In genomic region chr10:103194655-103195328, GRCm38 (mm10) we compare ENCODE assay signal across 9 mouse cellular contexts. TPM values are rescaled to one million over a fixed set of nuclear protein-coding genes. Genes with fewer than 3 reads are reported as not detected.
DNase-seq lines count a peak whose midpoint lies in the region; ATAC-seq and TF ChIP-seq lines count a peak whose summit lies in the region.
"Had no signal": no experiment of that assay in that cellular context is flagged by ENCODE, and none has a peak within 500 bp of the region (broad histone marks: within the 10 kb centered on the region; RNA-seq: fewer than 3 reads in every experiment).

No protein-coding gene starts in this region.

- peak; percentile 17 to 53 for DNase-seq in cerebellum, postnatal 10 days
- no peak for DNase-seq in cerebellum, postnatal 36 days
- peak; percentile 65 for DNase-seq in lung, postnatal 0 days (ENCODE audit: low spot score)
- no peak for DNase-seq in lung, postnatal 4 days
- DNase-seq in spleen, postnatal 4 days (ENCODE audit: low spot score in 2 of 2), result no peak

- H3K27me3 ChIP-seq in lung, postnatal 0 days (replicated peaks; ENCODE audit: insufficient read depth, low read length), result no peaks in the 10 kb centered on the region
- no peaks in the 10 kb centered on the region for H3K27me3 ChIP-seq in forebrain, embryonic 16.5 days (replicated peaks; ENCODE audit: control insufficient read depth, insufficient read depth, low read length)
- no peaks in the 10 kb centered on the region for H3K27me3 ChIP-seq in neural tube, embryonic 15.5 days (replicated peaks)
- H3K27me3 ChIP-seq in liver, embryonic 12.5 days (replicated peaks), result no peaks in the 10 kb centered on the region

- 36% methylated on average over 4 of the region's 4 CpGs for WGBS in lung, postnatal 0 days
- 29% methylated on average over 4 of the region's 4 CpGs for whole genome bisulfite sequencing in forebrain, embryonic 16.5 days
- 54% methylated on average over 4 of the region's 4 CpGs for WGBS in neural tube, embryonic 15.5 days
- 43% methylated on average over 4 of the region's 4 CpGs for WGBS in liver, embryonic 12.5 days (ENCODE audit: insufficient replicate concordance)

- H3K4me3 ChIP-seq in lung, postnatal 0 days (ENCODE audit: low read depth, low read length), result no peak overlapping the region
- H3K4me3 ChIP-seq in forebrain, embryonic 16.5 days (replicated peaks; ENCODE audit: low read length), result no peak overlapping the region
- H3K4me3 ChIP-seq in neural tube, embryonic 15.5 days (replicated peaks), result no peak overlapping the region
- no peak overlapping the region for H3K4me3 ChIP-seq in liver, embryonic 12.5 days

- H3K36me3 ChIP-seq in lung, postnatal 0 days (ENCODE audit: insufficient read depth, low read length), result no peaks in the 10 kb centered on the region
- H3K36me3 ChIP-seq in forebrain, embryonic 16.5 days (ENCODE audit: control insufficient read depth, insufficient read depth), result no peaks in the 10 kb centered on the region
- H3K36me3 ChIP-seq in neural tube, embryonic 15.5 days, result no peaks in the 10 kb centered on the region
- no peaks in the 10 kb centered on the region for H3K36me3 ChIP-seq in liver, embryonic 12.5 days

- H3K9ac ChIP-seq in lung, postnatal 0 days (replicated peaks; ENCODE audit: low read depth), result no peak overlapping the region
- H3K9ac ChIP-seq in forebrain, embryonic 16.5 days (replicated peaks; ENCODE audit: low read depth, low read length), result no peak overlapping the region
- no peak overlapping the region for H3K9ac ChIP-seq in neural tube, embryonic 15.5 days (replicated peaks)
- no peak overlapping the region for H3K9ac ChIP-seq in liver, embryonic 12.5 days

- no peak for TF ChIP-seq EP300 in lung, postnatal 0 days (IDR thresholded peaks at IDR 0.05)

- H3K4me1 ChIP-seq in lung, postnatal 0 days (ENCODE audit: insufficient read depth, low read depth, low read length), result no peaks in the 10 kb centered on the region
- H3K4me1 ChIP-seq in forebrain, embryonic 16.5 days (replicated peaks; ENCODE audit: control insufficient read depth, insufficient read depth, low read length), result no peaks in the 10 kb centered on the region
- no peaks in the 10 kb centered on the region for H3K4me1 ChIP-seq in neural tube, embryonic 15.5 days
- H3K4me1 ChIP-seq in liver, embryonic 12.5 days, result no peaks in the 10 kb centered on the region

- TF ChIP-seq CTCF in lung, postnatal 0 days (IDR thresholded peaks at IDR 0.05), result peak; percentile 58

- H3K4me2 ChIP-seq in lung, postnatal 0 days (replicated peaks; ENCODE audit: low read depth, low read length), result no peak overlapping the region
- H3K4me2 ChIP-seq in forebrain, embryonic 16.5 days (ENCODE audit: low read length), result no peak overlapping the region
- H3K4me2 ChIP-seq in neural tube, embryonic 15.5 days, result no peak overlapping the region
- H3K4me2 ChIP-seq in liver, embryonic 12.5 days, result no peak overlapping the region

- ATAC-seq in lung, postnatal 0 days, result no peak
- ATAC-seq in forebrain, embryonic 16.5 days, result peak; percentile 82
- peak; percentile 68; the same call in 1 of the 2 replicates for ATAC-seq in neural tube, embryonic 15.5 days (ENCODE audit: low FRiP score)
- no peak for ATAC-seq in liver, embryonic 12.5 days

- H3K27ac ChIP-seq in lung, postnatal 0 days (ENCODE audit: low read length), result no peak overlapping the region
- no peak overlapping the region for H3K27ac ChIP-seq in forebrain, embryonic 16.5 days (ENCODE audit: low read length)
- H3K27ac ChIP-seq in neural tube, embryonic 15.5 days (replicated peaks), result no peak overlapping the region
- H3K27ac ChIP-seq in liver, embryonic 12.5 days, result no peak overlapping the region
- H3K27ac ChIP-seq: macrophage had no signal

- H3K9me3 ChIP-seq in lung, postnatal 0 days (ENCODE audit: low read length), result no peaks in the 10 kb centered on the region
- no peaks in the 10 kb centered on the region for H3K9me3 ChIP-seq in forebrain, embryonic 16.5 days (ENCODE audit: control insufficient read depth, low read length)
- no peaks in the 10 kb centered on the region for H3K9me3 ChIP-seq in neural tube, embryonic 15.5 days (replicated peaks)
- no peaks in the 10 kb centered on the region for H3K9me3 ChIP-seq in liver, embryonic 12.5 days (replicated peaks)

RNA-seq across cellular contexts. Expression of gene Lrriq1, which starts 41.3 kb away (rescaled TPM):
- 5.5 and 7.9 TPM in 2 replicates for polyA plus RNA-seq in lung, postnatal 0 days (2015; fragmentation: Nextera tagmentation; extraction: Ambion mirVana)
- 2.6 and 3.1 TPM in 2 replicates for polyA plus RNA-seq in forebrain, embryonic 16.5 days (2015; fragmentation: Nextera tagmentation; extraction: Ambion mirVana)
- polyA plus RNA-seq in neural tube, embryonic 15.5 days (2015; fragmentation: Nextera tagmentation; extraction: Ambion mirVana), result 1.9 TPM in 2 replicates
- polyA plus RNA-seq in liver, embryonic 12.5 days (2016; fragmentation: Nextera tagmentation; extraction: Ambion mirVana), result not detected in 2 replicates
- polyA plus RNA-seq: macrophage had no signal

Comparison
In these comparisons a context has a peak if more than half of its experiments do, and no peak if none do; other contexts are left out.
1. DNase-seq: peak in cerebellum, postnatal 10 days (2 of 2) and lung, postnatal 0 days (single experiment); none in cerebellum, postnatal 36 days (0 of 2), lung, postnatal 4 days (0 of 2) and spleen, postnatal 4 days (0 of 2).
2. ATAC-seq: peak in forebrain, embryonic 16.5 days (single experiment) and neural tube, embryonic 15.5 days (single experiment); none in lung, postnatal 0 days (single experiment) and liver, embryonic 12.5 days (single experiment).